Mouse (Mus musculus) urinary bladder, postnatal 25 days (tissue): ENCODE measurements around the gene Gipr.
A peak's percentile ranks its signal among the peaks of the same experiment; 100 is the strongest.

Experiments
- DNase-seq: peaks from one replicate; pipeline ENCODE4 v3.0.0; 2022; ENCODE audit warnings: low spot score

Gene Gipr

DNA sequence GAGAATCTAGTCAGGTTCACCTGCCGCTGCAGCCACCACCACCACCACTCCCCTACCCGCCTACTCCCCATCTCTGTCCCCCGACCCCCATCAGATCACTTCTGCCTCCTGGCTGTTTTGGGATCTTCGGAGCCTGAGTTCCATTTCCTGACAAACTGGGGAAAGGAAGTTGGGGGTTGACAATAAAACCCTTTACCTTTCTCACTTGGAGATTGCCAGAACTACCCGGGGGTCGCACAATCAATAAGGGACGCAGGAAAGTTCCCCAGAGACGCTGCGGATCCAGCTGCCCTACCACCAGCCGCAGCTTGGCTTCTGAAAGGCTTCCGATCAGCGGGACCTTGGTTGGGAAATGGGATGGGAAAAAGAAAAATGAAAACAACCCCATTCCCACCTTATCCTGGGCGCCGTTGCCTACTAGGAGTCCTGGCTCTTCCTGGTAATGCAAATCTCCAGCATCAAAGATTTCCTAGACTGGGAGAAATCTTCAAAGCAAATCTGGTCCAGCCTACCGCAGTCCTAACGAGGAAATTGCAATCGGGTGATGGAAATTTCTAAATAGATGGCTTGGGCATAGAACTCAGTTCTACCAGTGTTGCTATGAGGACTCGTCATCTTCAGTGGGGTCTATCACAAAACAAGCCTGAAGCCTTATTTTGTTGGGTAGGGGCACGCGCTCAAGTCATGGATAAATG is 17.6 kb downstream of the Gipr start:
- DNase-seq = no peak

DNA sequence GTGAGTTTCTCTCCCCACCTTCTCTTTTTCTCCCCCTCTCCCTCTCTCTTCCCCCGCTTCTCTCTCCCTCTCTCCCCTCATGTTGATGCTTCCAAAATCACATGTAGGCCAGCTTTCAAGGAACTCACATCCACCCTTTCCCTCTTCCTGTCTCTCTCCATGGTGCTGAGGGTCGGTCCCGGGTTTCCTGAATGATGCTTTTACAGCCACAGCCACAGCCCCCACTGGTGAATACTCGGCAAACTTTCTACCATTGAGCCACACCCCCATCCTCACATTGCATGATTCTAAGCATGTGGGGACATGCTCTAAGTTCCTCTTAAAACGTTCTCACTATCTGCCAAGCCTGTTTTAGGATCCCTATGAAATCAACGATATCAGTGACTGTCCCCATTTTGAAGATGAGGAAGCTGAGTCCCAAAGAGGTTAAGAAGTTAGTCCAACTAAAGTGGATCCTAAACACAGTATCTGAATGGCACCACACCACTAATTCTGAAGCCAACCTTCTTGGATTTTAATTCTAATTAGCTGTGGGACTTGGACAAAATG is 18.4 kb downstream of the Gipr start:
- no peak for DNase-seq

DNA sequence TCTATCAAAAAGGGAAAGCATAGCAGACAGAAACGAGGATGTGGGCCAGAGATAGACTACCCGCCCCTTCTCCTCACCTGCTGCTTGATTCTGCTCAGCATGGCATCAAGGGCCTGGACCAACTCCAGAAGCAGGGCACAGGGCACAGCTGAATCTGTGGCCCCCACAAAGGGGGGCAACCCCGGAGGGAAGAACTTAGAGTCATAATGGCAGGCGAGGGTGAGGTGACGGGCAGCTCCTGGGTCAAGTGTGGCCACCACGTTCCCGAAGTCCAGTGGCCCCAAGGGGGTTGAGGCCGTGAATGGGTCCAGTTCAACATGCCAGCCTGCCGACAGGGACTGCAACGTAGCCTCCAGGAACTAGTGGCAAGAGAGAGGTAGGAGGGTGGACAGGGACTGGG is 19.1 kb downstream of the Gipr start:
- no peak for DNase-seq

DNA sequence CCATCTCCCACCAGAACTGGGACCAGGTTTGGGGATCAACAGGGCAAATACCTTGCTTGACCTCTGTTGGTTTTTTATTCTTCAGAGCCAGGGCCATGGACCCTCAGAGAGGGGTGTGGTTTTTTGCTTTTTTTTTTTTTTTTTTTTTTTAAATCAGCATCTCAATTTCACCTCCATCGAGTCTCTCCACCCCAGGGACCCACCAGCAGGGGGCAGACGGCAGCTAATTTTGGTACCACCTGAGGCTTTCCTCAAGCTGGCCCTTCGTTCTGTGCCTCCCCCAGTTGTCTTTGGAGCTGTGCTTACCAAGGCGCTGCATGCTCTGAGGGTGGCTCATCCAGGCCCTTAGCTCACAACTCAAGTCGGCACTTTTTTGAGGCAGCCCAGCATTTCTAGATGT is 28.5 kb downstream of the Gipr start:
- DNase-seq = peak; percentile 53

DNA sequence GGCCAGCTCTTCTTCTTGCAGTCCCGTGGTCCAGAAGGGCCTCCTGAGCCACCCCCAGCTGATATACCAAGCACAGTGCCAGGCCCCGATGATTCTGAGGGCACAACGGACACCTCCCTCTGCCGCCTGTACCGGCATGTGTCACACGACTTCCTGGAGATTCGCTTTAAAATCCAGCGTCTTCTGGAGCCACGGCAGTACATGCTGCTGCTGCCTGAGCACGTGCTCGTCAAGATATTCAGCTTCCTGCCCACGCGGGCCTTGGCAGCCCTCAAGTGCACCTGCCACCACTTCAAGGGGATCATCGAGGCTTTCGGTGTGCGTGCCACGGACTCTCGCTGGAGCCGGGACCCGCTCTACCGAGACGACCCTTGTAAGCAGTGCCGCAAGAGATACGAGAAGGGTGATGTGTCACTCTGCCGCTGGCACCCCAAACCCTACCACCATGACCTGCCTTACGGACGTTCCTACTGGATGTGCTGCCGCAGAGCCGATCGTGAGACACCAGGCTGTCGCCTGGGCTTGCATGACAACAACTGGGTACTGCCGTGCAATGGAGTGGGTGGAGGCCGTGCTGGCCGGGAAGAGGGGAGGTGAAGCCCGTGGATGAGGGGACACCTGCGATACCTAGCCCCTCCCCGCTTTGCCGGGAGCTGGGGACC is 29.1 kb downstream of the Gipr start:
- DNase-seq = no peak

DNA sequence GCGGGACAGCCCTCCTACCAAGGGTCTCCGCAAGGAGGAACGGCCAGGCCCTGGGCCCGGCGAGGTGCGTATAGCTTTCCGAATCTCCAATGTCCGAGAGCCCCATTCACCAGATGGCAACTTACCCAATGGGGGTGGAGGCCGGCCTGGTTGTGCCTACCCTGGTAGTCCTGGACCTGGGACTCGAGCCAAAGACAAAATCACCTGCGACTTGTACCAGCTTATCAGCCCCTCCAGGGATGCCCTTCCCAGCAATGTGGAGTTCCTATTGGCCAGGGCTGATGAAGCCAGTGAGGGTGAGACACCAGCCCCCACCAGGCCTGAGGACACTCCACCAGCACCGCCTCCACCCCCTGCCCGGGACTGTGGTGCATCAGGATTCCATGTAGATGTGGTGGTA is 29.8 kb downstream of the Gipr start:
- DNase-seq = no peak

DNA sequence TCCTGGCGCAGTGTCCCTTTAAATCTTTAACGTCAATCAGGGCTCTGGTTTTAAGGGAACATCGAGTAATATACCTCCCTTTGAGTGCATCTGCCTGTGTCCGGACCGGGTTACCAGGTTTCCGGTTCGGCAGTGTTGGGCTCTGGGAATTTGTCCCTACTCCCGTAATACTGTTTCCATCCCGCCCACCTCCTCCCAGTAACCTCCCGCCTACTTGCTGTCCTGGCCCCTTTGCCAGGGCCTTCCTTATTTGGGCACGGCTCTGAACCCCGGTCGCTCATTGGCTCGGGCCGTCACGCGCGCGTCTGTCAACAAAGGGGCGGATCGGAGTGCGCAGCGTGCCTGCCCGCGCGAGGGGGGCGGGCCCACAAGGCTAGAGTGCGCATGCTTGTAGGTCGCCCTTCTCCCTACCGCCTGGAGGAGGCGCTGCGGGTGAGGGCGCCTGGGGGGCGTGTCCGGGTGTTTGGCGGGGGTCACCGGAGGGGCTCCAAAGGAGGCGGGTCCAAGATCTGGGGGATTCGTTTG is 34.5 kb downstream of the Gipr start:
- DNase-seq = peak; percentile 95

DNA sequence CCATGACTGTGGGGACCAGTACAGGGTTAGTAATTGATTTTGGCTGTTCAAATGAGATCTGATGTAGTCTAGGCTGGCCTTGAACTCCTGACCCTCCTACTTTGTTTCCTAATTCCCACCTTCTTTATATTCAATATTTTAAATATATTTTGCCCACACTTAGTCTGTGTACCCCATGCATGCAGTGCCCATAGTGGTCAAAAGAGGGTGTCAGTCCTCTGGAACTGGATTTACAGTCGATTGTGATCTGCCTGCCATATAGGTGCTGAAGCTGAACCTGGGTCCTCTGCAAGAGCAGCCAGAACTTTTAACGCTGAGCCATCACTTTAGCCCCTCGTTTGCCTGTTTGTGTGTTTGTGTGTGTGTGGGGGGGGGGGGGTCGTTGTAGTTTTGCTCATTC is 35.3 kb downstream of the Gipr start:
- no peak for DNase-seq

DNA sequence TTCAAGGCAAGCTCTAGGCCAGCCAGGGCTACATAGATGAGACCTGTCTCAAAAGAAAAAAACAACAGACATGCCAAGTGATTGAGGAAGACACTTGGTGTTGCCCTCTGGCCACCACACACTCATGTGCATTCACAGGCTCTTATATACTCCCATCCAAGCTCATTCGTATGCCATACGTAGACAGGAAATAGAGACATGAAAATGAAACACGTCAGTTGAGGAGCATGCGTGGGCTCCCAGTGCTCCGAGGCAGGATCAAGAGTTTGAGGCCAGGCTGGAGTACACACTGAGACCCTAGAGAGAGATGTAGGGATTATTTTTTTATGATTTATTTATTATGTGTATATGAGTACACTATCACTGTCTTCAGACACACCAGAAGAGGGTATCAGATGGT is 36.5 kb downstream of the Gipr start:
- DNase-seq = no peak

DNA sequence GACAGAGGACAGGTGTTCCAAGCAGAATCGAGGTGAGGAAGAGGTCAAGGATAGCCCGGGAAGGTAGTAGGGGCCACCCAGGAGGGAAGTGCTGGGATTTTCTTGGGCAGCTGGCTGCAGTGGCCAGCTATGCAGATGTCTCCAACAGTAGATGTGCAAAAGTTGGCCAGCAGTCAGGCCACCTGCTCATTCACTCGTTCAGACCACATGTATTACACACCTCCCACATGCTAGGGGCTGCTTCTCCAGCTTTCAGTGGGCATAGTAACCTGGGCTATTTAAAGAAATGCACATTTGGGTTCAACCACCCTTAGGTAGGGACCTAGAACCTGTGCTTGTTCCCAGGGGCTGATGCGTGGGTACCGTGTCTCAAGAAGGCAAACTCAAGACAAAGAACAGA is 38.2 kb downstream of the Gipr start:
- DNase-seq = no peak

DNA sequence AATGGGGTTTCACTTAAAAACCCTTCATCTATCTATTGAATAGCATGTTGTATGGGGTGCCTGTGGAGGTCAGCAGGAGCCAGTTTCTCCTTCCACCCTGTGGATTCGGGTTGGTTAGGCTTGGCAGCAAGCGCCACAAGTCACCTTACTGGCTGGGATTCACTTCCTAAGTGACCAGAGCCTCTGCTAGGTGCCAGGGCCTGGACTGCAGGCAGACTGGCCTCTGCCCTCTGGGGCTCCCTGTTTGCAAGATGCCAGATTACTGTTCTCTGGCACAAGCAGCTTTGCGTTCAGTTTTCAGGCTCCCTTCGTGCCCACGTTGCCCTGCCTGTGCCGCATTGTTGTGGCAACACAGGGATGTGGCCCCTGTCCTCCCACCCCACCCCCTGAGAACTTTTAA is 41.2 kb downstream of the Gipr start:
- DNase-seq = no peak

DNA sequence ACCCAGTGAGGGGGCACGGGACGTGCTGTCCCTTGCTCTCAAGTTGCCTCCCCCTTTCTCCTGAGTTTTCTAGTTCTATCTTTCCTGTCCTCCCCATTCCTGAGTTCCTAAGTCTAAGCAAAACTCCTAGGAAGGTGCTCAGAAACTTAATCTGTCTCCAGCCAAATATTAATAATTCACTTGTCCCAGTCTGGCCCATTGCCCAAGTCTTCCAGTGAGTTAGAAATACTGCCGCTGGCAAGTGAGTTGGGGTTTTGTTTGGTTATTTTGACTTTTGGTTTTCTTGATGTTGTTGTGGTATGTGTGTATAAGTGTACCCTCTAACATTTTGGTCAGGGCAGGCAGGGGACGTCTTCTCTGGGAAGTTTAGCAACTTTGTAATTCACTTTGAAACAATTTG is 44.2 kb downstream of the Gipr start:
- DNase-seq = no peak

DNA sequence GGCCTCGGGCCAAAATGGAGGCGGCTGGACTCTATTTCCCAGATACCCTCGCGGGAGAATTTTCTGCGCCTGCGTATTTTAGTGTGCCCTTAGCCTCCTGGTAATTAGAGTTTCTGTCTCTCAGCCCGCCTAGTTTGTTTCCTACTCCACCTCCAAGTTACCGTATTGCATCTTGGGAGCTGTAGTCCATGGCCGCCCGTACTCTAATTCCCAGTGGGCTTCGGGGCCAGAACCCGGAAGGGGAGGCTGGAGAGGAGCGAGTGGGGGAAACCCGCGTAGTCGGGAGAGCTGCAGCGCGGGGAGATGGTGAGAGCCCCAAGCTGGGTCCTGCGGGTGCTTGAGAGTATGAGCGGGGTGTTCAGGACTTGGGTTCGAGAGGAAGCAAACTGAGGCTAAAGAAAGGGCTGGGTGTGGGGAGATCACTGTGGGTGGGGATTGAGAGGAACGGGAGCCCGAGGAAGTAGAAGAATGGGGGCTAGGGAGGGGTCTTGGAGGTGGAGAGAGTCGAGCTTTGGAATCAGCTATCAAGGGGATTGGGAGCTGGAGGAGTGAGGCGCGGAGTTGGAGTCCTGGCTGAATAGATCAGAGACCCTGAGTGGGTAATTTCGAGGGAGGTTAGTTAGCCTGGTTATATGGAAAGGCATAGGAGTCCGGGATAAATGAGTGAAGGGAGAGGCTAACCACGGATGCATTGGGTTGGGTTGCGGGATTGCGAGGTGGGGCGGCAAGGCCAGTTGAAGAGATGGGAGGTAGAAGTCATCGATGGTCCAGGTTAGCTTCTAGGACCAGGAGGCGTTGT is 46.1 kb downstream of the Gipr start, which contains the start of gene Fbxo46:
Gene Fbxo46 (plus strand): TSS at position 229 of the 799 bp plus-strand sequence.
- peak; percentile 79 for DNase-seq

DNA sequence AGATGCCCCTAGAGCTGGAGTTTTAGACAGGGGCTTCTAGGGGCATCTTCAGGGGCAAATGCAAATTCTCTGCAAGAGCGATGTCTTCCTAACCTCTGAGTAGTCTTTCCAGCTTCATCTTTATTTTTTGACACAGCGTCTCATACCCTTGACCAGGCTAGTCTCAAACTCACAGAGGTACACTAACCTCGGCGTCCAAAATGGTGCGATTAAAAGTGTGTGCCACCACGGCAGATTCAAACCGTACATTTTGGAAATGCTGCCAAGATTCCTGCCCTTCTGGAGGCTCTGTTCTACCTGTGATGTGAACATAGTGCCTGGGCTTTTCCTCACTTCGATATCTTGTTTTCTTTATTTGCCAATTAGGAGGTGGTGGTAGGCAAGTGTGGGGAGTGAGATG is 46.8 kb downstream of the Gipr start:
- no peak for DNase-seq

DNA sequence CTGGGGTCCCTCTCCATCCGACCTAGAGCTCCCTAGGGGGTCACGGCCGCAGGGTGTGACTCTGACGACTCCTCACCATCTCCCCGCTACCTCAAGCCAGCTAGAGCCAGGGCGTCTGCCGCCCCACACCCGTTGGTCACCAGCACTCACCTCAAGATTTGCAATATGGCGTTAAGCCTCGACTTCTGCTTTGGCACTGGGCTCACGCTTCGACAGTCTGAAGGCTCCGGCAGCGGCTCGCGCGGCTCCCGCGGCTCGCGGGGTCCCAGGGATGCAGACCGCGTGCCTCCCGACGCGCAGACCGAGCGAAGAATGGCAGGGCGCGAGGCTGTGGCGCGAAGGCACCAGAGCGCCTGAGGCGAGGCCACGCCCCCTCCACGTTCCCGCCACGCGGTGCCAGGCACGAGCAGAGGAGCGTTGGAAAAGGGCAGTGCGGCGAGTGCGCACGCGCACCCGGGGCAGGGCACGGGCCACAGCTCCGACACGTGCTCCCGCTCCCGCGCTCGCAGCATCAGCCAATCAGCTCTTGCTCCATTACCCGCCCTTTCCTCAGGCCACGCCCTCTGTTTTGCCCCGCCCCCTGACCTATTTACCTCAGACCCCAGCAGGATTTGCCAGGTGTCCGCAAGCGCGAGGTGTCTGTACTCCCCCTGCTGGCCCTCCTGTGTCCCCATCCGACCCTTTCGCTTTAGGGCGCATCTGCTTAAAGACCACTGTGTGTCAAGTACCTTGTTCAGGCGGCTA is 47.7 kb downstream of the Gipr start, which contains the start of gene Gm4969:
Gene Gm4969 (minus strand): TSS at position 341 of the 744 bp plus-strand sequence.
- DNase-seq = peak; percentile 50

DNA sequence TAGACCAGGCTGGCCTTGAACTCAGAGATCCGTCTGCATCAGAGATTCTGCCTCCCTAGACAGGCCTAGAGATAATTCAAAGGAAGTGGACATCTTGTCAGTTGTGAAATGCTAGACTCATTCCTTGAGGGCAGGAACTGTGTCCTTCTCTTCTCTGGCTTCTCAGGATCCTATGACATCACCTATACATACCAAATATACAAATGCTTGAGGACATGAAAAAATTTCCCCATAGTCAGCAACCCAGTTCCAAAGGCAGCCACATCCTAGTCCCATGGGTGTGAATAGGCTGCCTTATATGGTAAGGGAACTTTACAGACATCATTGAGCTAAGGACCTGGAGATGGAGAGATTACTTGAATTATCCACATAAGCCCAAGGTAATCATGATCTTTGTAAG is 56.4 kb downstream of the Gipr start:
- no peak for DNase-seq

DNA sequence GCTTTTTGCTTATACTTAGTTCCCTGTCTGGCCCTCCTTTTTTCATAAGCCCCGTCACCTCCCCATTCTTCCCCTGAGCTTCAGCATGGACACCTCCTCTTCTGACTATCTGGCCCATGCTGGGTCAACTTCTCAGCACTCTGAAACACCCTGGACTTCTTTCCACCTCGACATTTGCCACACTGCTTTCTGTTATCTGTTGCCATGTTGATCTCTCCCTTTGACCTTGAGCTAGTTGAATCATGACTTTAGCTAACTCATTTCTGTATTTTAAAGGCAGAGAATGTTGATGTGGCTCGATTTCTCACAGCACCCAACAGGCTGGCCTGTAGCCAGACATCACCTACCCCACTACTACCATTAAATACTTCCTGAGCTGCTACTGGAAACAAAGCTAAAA is 58.5 kb downstream of the Gipr start:
- DNase-seq = no peak
